Mouse (Mus musculus): ENCODE results near the gene Polr3c. TPM values are rescaled to one million over a fixed set of nuclear protein-coding genes. Genes with fewer than 3 reads are reported as not detected.
"Not testable (repeated sequence)": the region's sequence is repeated elsewhere in the genome, so short reads cannot be mapped to it uniquely, and the experiment has no call there.

Polr3c gene
- polyA plus RNA-seq, 1 experiment from 2014 or later = 32.7 TPM

DNA sequence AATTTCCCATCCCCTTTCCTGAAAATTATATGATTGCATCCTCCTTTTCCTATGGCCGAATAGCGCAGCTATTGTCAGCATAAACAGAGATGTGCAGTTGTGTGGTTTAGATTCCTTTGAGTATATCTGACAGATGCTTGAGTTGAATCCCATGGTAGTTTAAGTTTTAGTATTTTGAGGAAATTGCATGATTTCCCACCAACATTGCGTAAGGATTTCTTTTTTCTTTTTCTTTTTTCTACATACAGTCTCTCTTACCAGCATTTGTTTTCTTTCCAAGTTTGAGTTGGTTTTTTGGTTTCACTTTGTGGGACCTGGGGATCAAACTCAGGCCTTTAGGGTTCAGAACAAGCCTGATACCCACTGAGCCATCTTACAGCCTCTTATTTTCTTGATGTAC, 16.9 kb upstream of the Polr3c start:
- Histone ChIP-seq H3K27me3 (ENCODE audit: control insufficient read depth, insufficient read depth, low read length) (no peaks in the 10 kb centered on the region), H3K27ac (ENCODE audit: low read depth, low read length) (no peak overlapping the region), H3K4me3 (ENCODE audit: low read depth, low read length) (no peak overlapping the region), H3K4me1 (ENCODE audit: control insufficient read depth, insufficient read depth, low read length) (0 out of 2 replicates have a peak, but pooled peaks cover 5% of the 10 kb centered on the region), H3K9ac (ENCODE audit: low read depth, low read length) (no peak overlapping the region), H3K9me3 (replicated peaks; ENCODE audit: control insufficient read depth, low read length) (no peaks in the 10 kb centered on the region), H3K4me2 (no peak overlapping the region), H3K36me3 (ENCODE audit: control insufficient read depth, insufficient read depth, low read length) (no peaks in the 10 kb centered on the region)
- WGBS (ENCODE audit: insufficient replicate concordance) = 94% methylated on average over 3 of the region's 3 CpGs
- no peak for ATAC-seq (replicated peaks; ENCODE audit: insufficient number of reproducible peaks, low FRiP score, low TSS enrichment)

DNA sequence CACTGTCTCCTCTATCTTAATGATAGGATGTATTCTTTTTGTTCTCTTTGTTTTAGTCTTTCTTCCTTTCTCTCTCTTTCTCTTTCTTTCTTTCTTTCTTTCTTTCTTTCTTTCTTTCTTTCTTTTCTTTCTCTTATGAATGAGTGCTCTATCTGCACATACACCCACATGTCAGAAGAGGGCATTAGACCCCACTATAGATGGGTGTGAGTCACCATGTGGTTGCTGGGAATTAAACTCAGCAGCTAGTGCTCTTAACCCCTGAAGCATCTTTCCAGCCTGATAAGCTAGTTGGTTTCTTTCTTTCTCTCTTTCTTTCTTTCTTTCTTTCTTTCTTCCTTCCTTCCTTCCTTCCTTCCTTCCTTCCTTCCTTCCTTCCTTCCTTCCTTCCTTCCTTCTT, 12.9 kb upstream of the Polr3c start:
- not testable (repeated sequence) for H3K27me3 ChIP-seq (ENCODE audit: control insufficient read depth, insufficient read depth, low read length); H3K9ac ChIP-seq (ENCODE audit: low read depth, low read length); H3K4me3 ChIP-seq (ENCODE audit: low read depth, low read length); H3K4me2 ChIP-seq; H3K9me3 ChIP-seq (replicated peaks; ENCODE audit: control insufficient read depth, low read length); H3K27ac ChIP-seq (ENCODE audit: low read depth, low read length); H3K36me3 ChIP-seq (ENCODE audit: control insufficient read depth, insufficient read depth, low read length); H3K4me1 ChIP-seq (ENCODE audit: control insufficient read depth, insufficient read depth, low read length); ATAC-seq (replicated peaks; ENCODE audit: insufficient number of reproducible peaks, low FRiP score, low TSS enrichment)

DNA sequence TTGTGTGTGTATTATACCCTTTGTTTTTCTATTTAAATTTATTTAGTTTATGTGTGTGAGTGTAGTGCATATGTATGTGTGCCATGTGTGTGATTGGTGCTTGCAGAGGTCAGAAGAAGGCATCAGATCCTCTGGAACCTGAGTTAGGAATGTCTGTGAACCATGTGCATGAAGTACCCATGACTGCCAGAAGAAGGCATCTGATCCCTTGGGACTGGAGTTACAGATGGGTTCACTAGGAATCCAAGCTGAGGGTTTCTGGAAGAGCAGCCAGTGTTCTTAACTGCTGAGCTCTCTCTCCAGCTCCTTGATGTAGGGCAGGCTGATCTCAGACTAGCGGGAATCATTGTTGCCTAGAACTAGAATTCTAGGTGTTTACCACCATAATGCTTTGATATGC, 10.6 kb upstream of the Polr3c start:
- ATAC-seq (replicated peaks; ENCODE audit: insufficient number of reproducible peaks, low FRiP score, low TSS enrichment) = no peak
- Histone ChIP-seq H3K4me1 (ENCODE audit: control insufficient read depth, insufficient read depth, low read length) (peaks cover 5% of the 10 kb centered on the region), H3K4me2 (no peak overlapping the region), H3K36me3 (ENCODE audit: control insufficient read depth, insufficient read depth, low read length) (no peaks in the 10 kb centered on the region), H3K4me3 (ENCODE audit: low read depth, low read length) (no peak overlapping the region), H3K27me3 (ENCODE audit: control insufficient read depth, insufficient read depth, low read length) (no peaks in the 10 kb centered on the region), H3K9ac (ENCODE audit: low read depth, low read length) (no peak overlapping the region), H3K9me3 (replicated peaks; ENCODE audit: control insufficient read depth, low read length) (no peaks in the 10 kb centered on the region), H3K27ac (ENCODE audit: low read depth, low read length) (no peak overlapping the region)
- 84% methylated on average over 1 of the region's 1 CpGs for WGBS (ENCODE audit: insufficient replicate concordance)

DNA sequence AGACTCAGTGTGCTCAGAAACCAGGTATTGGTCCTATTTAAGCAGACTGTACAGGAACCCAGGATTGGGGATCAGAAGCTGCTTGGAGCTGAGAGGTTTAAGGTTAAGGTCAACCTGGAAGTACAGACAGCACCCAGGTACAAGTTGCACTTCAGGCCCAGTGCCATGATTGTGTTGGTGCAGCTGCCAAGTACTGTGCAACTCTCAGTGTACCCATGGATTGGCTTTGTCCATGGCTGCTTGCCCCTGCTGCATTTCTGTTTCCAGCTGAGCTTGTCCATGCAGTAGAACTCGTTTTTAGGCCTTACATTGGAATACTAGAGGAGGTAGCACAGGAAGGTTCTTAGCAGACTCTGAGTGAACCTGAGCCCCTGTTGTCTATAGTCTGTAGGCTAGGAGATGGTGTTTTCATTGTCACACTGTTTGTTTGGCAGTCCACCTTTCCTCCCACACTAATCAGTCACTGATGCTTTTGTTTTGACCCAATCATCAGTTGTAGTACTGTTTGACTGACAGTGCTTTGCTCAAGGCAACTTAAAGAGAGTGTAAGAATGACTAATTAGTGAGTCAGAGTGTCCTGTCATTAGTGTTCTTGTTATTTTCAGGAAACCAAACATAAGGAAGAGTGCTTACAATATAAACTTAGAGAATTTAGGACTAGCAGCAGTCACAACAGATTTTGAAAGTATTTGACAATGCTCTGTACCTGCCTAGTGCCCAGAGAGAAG, 9.7 kb upstream of the Polr3c start:
- Histone ChIP-seq H3K4me3 (ENCODE audit: low read depth, low read length) (no peak overlapping the region), H3K4me1 (ENCODE audit: control insufficient read depth, insufficient read depth, low read length) (peaks cover 5% of the 10 kb centered on the region), H3K4me2 (no peak overlapping the region), H3K27ac (ENCODE audit: low read depth, low read length) (no peak overlapping the region), H3K9ac (ENCODE audit: low read depth, low read length) (no peak overlapping the region), H3K27me3 (ENCODE audit: control insufficient read depth, insufficient read depth, low read length) (no peaks in the 10 kb centered on the region), H3K36me3 (ENCODE audit: control insufficient read depth, insufficient read depth, low read length) (no peaks in the 10 kb centered on the region), H3K9me3 (replicated peaks; ENCODE audit: control insufficient read depth, low read length) (no peaks in the 10 kb centered on the region)
- 43% methylated on average over 1 of the region's 1 CpGs for WGBS (ENCODE audit: insufficient replicate concordance)
- no peak for ATAC-seq (replicated peaks; ENCODE audit: insufficient number of reproducible peaks, low FRiP score, low TSS enrichment)

DNA sequence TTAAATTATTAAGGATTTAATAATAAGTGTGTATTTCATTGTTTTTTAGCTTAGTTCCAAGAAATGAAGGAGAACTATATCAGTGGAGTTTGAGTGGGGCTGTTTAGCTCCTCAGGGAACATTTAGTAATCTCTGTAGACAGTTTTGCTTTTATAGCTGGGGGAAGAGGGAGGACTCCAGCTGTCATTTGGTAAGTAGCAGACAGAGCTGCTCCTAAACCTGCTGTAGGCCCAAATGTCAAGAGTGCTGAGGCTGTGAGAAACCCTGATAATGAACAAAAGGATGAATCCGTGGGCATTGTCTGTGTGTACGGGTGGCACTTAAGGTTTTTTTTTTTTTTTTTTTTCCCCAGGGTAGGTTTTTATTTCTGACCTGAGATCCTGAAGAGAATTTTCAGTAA, 7.8 kb upstream of the Polr3c start:
- ATAC-seq (replicated peaks; ENCODE audit: insufficient number of reproducible peaks, low FRiP score, low TSS enrichment) = no peak
- no peaks in the 10 kb centered on the region for H3K36me3 ChIP-seq (ENCODE audit: control insufficient read depth, insufficient read depth, low read length)
- H3K4me3 ChIP-seq (ENCODE audit: low read depth, low read length) = no peak overlapping the region
- no peak overlapping the region for H3K4me2 ChIP-seq
- 77% methylated on average over 2 of the region's 2 CpGs for WGBS (ENCODE audit: insufficient replicate concordance)
- H3K9me3 ChIP-seq (replicated peaks; ENCODE audit: control insufficient read depth, low read length) = no peaks in the 10 kb centered on the region
- H3K9ac ChIP-seq (ENCODE audit: low read depth, low read length) = no peak overlapping the region
- H3K4me1 ChIP-seq (ENCODE audit: control insufficient read depth, insufficient read depth, low read length) = peaks cover 13% of the 10 kb centered on the region
- H3K27ac ChIP-seq (ENCODE audit: low read depth, low read length) = no peak overlapping the region
- no peaks in the 10 kb centered on the region for H3K27me3 ChIP-seq (ENCODE audit: control insufficient read depth, insufficient read depth, low read length)

DNA sequence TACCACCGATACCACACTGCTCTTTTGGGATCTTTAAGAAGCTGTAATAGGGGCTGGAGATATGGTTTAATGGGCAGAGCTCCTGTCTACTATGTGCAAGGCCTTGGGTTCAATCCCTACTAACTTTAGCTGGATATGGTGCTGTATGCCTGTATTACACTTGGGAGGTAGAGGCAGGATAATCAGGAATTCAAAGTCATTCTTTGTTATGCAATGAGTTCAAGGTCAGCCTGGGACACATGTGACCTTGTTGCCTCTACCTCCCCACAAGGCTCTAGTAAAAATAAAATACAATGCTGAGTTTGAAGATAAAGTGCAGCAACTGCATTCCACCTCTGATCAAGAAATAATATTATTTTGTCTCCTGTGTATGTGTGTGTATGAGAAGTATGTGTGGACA, 6.6 kb upstream of the Polr3c start:
- no peak overlapping the region for H3K27ac ChIP-seq (ENCODE audit: low read depth, low read length)
- no peak for ATAC-seq (replicated peaks; ENCODE audit: insufficient number of reproducible peaks, low FRiP score, low TSS enrichment)
- H3K4me3 ChIP-seq (ENCODE audit: low read depth, low read length) = no peak overlapping the region
- H3K36me3 ChIP-seq (ENCODE audit: control insufficient read depth, insufficient read depth, low read length) = no peaks in the 10 kb centered on the region
- no peak overlapping the region for H3K4me2 ChIP-seq
- H3K4me1 ChIP-seq (ENCODE audit: control insufficient read depth, insufficient read depth, low read length) = peaks cover 21% of the 10 kb centered on the region
- H3K9ac ChIP-seq (ENCODE audit: low read depth, low read length) = no peak overlapping the region
- no peaks in the 10 kb centered on the region for H3K27me3 ChIP-seq (ENCODE audit: control insufficient read depth, insufficient read depth, low read length)
- 84% methylated on average over 1 of the region's 1 CpGs for WGBS (ENCODE audit: insufficient replicate concordance)
- H3K9me3 ChIP-seq (replicated peaks; ENCODE audit: control insufficient read depth, low read length) = no peaks in the 10 kb centered on the region

DNA sequence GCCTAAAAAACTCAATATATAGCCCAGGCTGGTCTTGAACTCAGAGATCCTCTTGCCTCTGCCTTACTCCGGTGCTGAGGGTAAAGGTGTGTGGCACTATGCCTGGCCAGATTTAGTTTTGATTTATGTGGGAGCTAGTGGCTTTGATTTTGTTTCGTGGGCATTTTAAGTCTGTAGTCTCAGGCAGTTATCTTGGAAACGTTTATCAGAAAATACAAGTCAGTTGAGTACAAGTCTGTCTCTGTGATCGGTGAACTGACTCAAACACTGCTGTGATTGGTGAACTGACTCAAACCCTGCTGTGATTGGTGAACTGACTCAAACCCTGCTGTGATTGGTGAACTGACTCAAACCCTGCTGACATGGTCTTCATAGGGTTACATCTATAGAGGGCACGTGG, 3.4 kb upstream of the Polr3c start:
- H3K4me1 ChIP-seq (ENCODE audit: control insufficient read depth, insufficient read depth, low read length) = peaks cover 25% of the 10 kb centered on the region

DNA sequence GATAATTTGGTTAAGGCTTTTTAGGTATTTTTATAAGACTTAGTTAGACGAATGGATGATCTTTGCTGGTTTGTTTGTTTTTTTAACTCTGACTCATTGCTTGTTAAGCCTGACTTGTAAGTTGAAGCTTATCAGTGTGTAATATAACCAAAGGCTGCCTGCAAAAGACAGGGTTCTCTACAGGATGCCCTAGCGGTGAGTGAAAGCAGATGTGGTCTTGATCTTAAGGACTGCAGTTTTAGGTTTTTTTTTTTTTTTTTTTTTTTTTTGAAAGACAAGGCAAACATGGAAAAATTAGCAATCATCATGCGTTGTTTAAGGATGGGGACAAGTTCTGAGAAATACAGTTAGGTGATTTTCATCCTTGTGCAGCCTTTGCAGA, 2.0 kb upstream of the Polr3c start:
- Histone ChIP-seq H3K27me3 (ENCODE audit: control insufficient read depth, insufficient read depth, low read length) (no peaks in the 10 kb centered on the region), H3K9ac (ENCODE audit: low read depth, low read length) (no peak overlapping the region), H3K4me3 (ENCODE audit: low read depth, low read length) (no peak overlapping the region; the same call in 1 of the 2 replicates), H3K4me2 (peak overlapping the region; percentile 76; the same call in 1 of the 2 replicates), H3K9me3 (replicated peaks; ENCODE audit: control insufficient read depth, low read length) (no peaks in the 10 kb centered on the region), H3K27ac (ENCODE audit: low read depth, low read length) (no peak overlapping the region), H3K4me1 (ENCODE audit: control insufficient read depth, insufficient read depth, low read length) (peaks cover 25% of the 10 kb centered on the region), H3K36me3 (ENCODE audit: control insufficient read depth, insufficient read depth, low read length) (no peaks in the 10 kb centered on the region)
- no peak for ATAC-seq (replicated peaks; ENCODE audit: insufficient number of reproducible peaks, low FRiP score, low TSS enrichment)
- WGBS (ENCODE audit: insufficient replicate concordance) = 36% methylated on average over 3 of the region's 3 CpGs

More for the DNA sequence above, 3.4 kb upstream of the Polr3c start:
- H3K9ac ChIP-seq (ENCODE audit: low read depth, low read length) = no peak overlapping the region
- H3K36me3 ChIP-seq (ENCODE audit: control insufficient read depth, insufficient read depth, low read length) = no peaks in the 10 kb centered on the region
- ATAC-seq (replicated peaks; ENCODE audit: insufficient number of reproducible peaks, low FRiP score, low TSS enrichment) = no peak
- H3K27me3 ChIP-seq (ENCODE audit: control insufficient read depth, insufficient read depth, low read length) = no peaks in the 10 kb centered on the region
- H3K9me3 ChIP-seq (replicated peaks; ENCODE audit: control insufficient read depth, low read length) = no peaks in the 10 kb centered on the region
- H3K4me3 ChIP-seq (ENCODE audit: low read depth, low read length) = no peak overlapping the region
- 58% methylated on average over 5 of the region's 5 CpGs for WGBS (ENCODE audit: insufficient replicate concordance)
- no peak overlapping the region for H3K4me2 ChIP-seq
- H3K27ac ChIP-seq (ENCODE audit: low read depth, low read length) = no peak overlapping the region

All from heart, embryonic 11.5 days (tissue).